Mouse (Mus musculus) limb, embryonic 15.5 days (tissue): ENCODE measurements around the gene Slc16a12. TPM values are rescaled to one million over a fixed set of nuclear protein-coding genes. Genes with fewer than 3 reads are reported as not detected.

Experiments
- ATAC-seq: fragments of 200-750 bp; cut with Nextera tagmentation; 2 replicates; pipeline ENCODE4 v1.8.0; 2017; ENCODE audit warnings: low read depth, moderate TSS enrichment; ENCODE audit not compliant: insufficient number of reproducible peaks, low FRiP score, low TSS enrichment
- H3K27ac ChIP-seq: fragments of 300-500 bp; sonication (generic); 2 replicates; pipeline ENCODE4 v1.5.1; 2015; ENCODE audit warnings: moderate library complexity, mild to moderate bottlenecking, inconsistent platforms
- H3K27me3 ChIP-seq: fragments of 300-500 bp; sonication (generic); 2 replicates; pipeline ENCODE4 v1.6.1; 2015; ENCODE audit warnings: inconsistent platforms
- H3K36me3 ChIP-seq: fragments of 300-500 bp; sonication (generic); 2 replicates; pipeline ENCODE4 v1.6.1; 2015; ENCODE audit warnings: inconsistent platforms
- H3K4me1 ChIP-seq: fragments of 300-500 bp; sonication (generic); 2 replicates; pipeline ENCODE4 v1.6.1; 2015; ENCODE audit warnings: inconsistent platforms
- H3K4me2 ChIP-seq: fragments of 300-500 bp; sonication (generic); 2 replicates; pipeline ENCODE4 v1.6.1; 2015; ENCODE audit warnings: mild to moderate bottlenecking, inconsistent platforms
- H3K4me3 ChIP-seq: fragments of 300-500 bp; sonication (generic); 2 replicates; pipeline ENCODE4 v1.5.1; 2015; ENCODE audit warnings: mild to moderate bottlenecking, inconsistent platforms
- H3K9ac ChIP-seq: fragments of 300-500 bp; sonication (generic); 2 replicates; pipeline ENCODE4 v1.6.1; 2015; ENCODE audit warnings: inconsistent platforms
- H3K9me3 ChIP-seq: fragments of 300-500 bp; sonication (generic); 2 replicates; pipeline ENCODE4 v1.6.1; 2016; ENCODE audit warnings: inconsistent platforms
- WGBS: fragments of 180-500 bp; shearing (Covaris S2); methylation state at CpG from one replicate; pipeline ENCODE4 v1.1.7; 2015; 5-methylcytosine and 5-hydroxymethylcytosine counted together
- polyA plus RNA-seq: library from polyadenylated mRNA; unstranded; fragments of >200 nt; fragmentation: Nextera tagmentation; extraction: Ambion mirVana; gene quantifications from 2 replicates; pipeline ENCODE4 v1.2.1, GENCODE M21; 2015

Slc16a12 gene
- polyA plus RNA-seq: 0.90 and 1.4 TPM in 2 replicates

DNA sequence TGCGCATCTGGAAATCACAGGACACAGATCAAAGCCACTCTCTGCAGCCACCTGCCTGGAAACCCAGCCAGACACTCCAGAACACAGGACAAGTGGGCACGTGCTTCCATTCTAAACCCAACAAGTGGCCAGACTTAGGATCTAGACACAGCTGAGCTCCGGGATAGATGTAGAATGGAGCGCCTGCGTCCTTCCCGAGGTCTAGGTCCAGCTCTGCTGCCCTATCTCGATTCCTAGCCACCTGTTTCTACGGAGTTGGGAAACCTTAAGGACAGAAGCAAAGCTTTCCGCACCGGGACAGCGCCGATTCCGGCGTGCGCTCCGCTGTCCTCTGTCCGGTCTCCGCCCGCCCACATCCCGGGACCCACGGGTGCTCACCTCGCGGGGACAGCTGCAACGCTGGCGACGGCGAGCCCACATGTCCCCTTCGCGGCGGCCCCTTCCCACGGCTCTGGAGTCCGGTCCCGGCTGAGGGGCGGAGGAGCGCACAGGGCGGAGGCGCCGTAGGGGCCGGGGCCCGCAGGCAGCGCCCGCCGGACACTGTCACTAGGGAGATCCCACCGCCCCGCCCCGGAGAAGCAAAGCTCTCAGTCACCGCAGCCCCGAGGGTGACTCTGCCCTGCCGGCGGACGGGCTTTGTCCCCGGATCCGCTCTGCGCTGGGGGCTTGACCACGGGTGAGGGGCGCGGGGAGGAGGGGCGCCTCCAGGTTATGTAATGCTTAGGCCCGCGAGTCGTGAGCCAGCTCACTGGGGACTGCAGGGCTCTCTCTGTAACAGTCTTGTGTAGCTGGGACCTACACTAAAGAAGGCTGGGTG is at the start of gene Slc16a12:
Gene Slc16a12, minus strand, starts transcription at position 602 of the 817 bp plus-strand sequence.
- Histone ChIP-seq H3K9ac (peak within 1 kb of the TSS; percentile 39; the same call in 1 of the 2 replicates), H3K4me1 (peaks cover 13% of the 10 kb centered on the region), H3K4me3 (peak within 1 kb of the TSS; percentile 56), H3K27ac (no peak within 1 kb of the TSS), H3K27me3 (peaks cover 19% of the 10 kb centered on the region), H3K4me2 (peak within 1 kb of the TSS; percentile 99), H3K36me3 (no peaks in the 10 kb centered on the region), H3K9me3 (no peaks in the 10 kb centered on the region)
- 0 out of 2 replicates have a peak, but pooled peaks have one; percentile 46 for ATAC-seq
- WGBS: under 1% methylated on average over 58 of the region's 61 CpGs

DNA sequence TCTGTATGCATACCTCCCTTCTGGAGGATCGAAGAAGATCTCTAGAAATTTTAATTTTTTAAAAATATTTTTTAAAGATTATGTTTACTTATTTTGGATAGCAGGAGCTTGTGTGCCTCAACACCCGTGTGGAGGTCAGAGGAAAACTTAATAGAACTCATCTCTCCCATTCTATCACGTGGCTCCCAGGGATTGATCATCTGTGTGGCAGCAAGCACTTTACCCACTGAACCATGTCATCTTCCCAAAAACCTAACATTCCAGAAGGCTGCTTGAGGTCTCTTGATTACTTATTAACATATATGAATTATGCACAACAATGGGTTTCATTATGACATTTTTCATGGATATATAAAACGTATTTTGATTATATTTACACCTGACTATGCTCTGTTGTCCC is 49.3 kb upstream of the Slc16a12 start:
- H3K27me3 ChIP-seq: no peaks in the 10 kb centered on the region
- H3K4me2 ChIP-seq: no peak overlapping the region
- H3K9ac ChIP-seq: no peak overlapping the region
- H3K9me3 ChIP-seq: no peaks in the 10 kb centered on the region
- ATAC-seq: no peak
- H3K36me3 ChIP-seq: no peaks in the 10 kb centered on the region
- WGBS: 81% methylated on average over 4 of the region's 4 CpGs
- no peaks in the 10 kb centered on the region for H3K4me1 ChIP-seq
- H3K4me3 ChIP-seq: no peak overlapping the region
- H3K27ac ChIP-seq: no peak overlapping the region

DNA sequence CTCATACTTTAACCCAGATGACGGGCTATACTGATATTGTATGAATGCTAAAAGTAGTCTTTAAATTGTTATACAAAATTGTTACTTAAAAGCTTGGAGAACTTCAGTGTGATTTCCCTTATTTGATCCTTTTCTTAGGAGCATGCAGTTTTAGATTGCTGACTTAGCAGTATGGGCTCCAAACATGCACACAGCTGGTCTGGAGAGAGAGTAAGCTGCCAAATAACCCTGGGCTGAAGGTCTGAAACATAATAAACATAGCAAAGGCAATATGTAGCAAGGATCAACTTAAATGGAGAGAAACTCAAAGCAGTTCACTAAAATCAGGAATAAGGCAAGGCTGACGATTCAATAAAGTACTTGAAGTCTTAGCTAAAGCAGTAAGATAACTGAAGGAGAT is 35.4 kb upstream of the Slc16a12 start:
- no peak overlapping the region for H3K4me3 ChIP-seq
- H3K9me3 ChIP-seq: no peaks in the 10 kb centered on the region
- no peak overlapping the region for H3K27ac ChIP-seq
- H3K4me2 ChIP-seq: no peak overlapping the region
- no peaks in the 10 kb centered on the region for H3K36me3 ChIP-seq
- ATAC-seq: no peak
- H3K27me3 ChIP-seq: no peaks in the 10 kb centered on the region
- no peaks in the 10 kb centered on the region for H3K4me1 ChIP-seq
- H3K9ac ChIP-seq: no peak overlapping the region
- WGBS: 79% methylated on average over 2 of the region's 2 CpGs

DNA sequence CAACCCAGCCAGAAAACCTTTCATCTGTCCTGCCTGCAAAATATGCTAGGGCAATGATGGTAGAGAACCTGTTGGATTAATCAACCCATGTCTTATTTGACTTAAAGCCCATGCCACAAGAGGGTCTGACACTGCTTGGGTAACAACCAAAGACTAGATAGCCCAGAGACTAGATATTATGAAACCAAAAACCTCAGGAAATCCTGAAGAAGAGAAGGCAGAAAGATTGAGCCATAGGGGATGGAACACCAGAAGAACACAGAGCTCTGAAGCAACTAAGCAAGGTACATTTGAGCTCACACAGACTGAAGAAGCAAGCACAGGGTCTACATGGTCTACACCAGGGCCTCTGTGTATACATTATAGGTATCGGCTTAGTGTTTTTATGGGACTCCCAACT is 31.9 kb upstream of the Slc16a12 start:
- H3K4me2 ChIP-seq: no peak overlapping the region
- H3K4me3 ChIP-seq: no peak overlapping the region
- H3K9me3 ChIP-seq: no peaks in the 10 kb centered on the region
- H3K27me3 ChIP-seq: no peaks in the 10 kb centered on the region
- H3K4me1 ChIP-seq: no peaks in the 10 kb centered on the region
- no peaks in the 10 kb centered on the region for H3K36me3 ChIP-seq
- no peak for ATAC-seq
- WGBS: 77% methylated on average over 1 of the region's 1 CpGs
- no peak overlapping the region for H3K9ac ChIP-seq
- H3K27ac ChIP-seq: no peak overlapping the region

DNA sequence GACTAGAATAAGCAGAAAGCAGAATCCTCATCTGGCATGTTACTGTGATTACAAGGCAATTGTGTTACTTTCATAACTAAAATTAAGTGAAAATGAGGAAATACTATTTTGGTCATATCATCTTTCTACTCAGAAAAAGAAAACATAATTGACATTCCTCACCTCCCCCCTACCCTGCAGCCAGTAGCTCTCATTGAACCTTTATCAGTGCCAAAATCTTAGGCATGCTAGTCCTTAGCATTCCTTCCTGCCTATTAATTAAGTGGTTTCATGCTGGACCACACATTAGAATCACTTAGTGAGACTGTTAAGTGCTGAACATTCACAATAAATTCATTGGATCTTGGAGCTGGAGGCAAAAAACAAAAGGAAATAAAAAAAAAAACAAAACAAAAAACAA is 31.0 kb upstream of the Slc16a12 start:
- Histone ChIP-seq H3K27me3 (no peaks in the 10 kb centered on the region), H3K4me3 (no peak overlapping the region), H3K9me3 (no peaks in the 10 kb centered on the region), H3K36me3 (no peaks in the 10 kb centered on the region), H3K9ac (no peak overlapping the region), H3K4me2 (no peak overlapping the region), H3K27ac (no peak overlapping the region), H3K4me1 (no peaks in the 10 kb centered on the region)
- no peak for ATAC-seq

DNA sequence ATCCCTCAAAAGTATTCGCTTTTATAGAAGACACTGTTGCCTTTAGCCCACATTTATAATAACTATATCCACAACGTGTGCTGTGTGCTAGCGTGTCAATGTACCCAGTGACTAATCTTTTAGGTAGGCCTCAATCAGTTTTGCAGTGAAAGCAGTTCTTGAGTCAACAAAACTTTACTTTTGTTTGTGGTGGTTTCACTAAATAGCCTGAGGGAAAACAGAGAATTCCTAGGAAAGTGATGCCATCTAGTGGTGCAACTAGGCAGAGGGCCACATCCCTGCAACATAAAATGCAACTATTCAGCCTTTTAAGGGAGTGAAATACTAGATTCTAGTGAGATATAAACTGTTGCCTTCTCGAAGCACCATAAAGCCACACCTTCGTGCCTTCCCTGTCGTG is 25.7 kb upstream of the Slc16a12 start:
- 22% methylated on average over 6 of the region's 6 CpGs for WGBS
- Histone ChIP-seq H3K9ac (no peak overlapping the region), H3K4me2 (no peak overlapping the region), H3K4me3 (no peak overlapping the region), H3K27me3 (no peaks in the 10 kb centered on the region), H3K4me1 (no peaks in the 10 kb centered on the region), H3K36me3 (no peaks in the 10 kb centered on the region), H3K27ac (no peak overlapping the region; the same call in 1 of the 2 replicates), H3K9me3 (no peaks in the 10 kb centered on the region)
- ATAC-seq: no peak

DNA sequence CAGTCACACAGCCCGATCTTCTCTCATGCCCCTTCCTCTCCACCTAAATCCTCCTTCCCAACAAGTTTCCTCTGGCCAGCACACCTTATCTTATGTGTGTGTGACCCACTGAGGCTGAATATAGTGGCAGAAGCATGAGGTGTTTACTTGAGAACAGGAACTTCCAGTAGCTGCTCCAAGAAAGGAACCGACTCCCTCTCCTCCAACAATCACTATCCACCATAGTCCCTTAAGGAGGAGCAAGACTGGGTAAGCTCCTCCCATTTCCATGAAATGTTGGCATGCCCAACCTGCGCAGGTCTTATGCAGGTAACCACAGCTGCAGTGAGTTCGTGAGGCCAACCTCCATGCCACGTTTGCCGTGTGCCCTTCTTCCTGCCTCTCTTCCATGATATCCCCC is 23.7 kb upstream of the Slc16a12 start:
- no peak overlapping the region for H3K4me3 ChIP-seq
- no peaks in the 10 kb centered on the region for H3K9me3 ChIP-seq
- no peaks in the 10 kb centered on the region for H3K36me3 ChIP-seq
- H3K4me1 ChIP-seq: no peaks in the 10 kb centered on the region
- no peak overlapping the region for H3K27ac ChIP-seq
- H3K9ac ChIP-seq: no peak overlapping the region
- no peaks in the 10 kb centered on the region for H3K27me3 ChIP-seq
- H3K4me2 ChIP-seq: no peak overlapping the region
- no peak for ATAC-seq
- WGBS: 84% methylated on average over 6 of the region's 6 CpGs

DNA sequence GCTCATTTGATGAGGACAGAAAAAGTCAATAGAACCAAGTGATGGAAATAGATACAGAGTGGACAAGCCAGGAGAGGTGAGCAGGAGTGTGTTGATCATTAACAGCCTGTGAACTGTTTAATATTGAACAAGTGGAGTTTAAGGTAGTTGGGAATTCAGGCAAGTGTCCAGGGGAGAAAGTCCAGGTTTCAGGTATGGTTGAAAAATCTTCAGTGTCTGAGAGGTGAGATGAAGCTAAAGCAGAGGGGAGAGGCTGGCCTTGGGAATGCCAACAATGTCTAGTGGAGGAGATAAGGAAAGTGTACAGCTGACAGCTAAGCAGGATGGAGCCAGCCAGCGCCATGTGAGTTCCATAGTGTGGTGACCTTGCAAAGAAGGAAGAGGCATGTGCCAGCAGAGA is 11.7 kb upstream of the Slc16a12 start:
- Histone ChIP-seq H3K27me3 (no peaks in the 10 kb centered on the region), H3K9ac (no peak overlapping the region), H3K4me3 (no peak overlapping the region), H3K9me3 (no peaks in the 10 kb centered on the region), H3K36me3 (no peaks in the 10 kb centered on the region), H3K27ac (no peak overlapping the region), H3K4me2 (no peak overlapping the region), H3K4me1 (no peaks in the 10 kb centered on the region)
- no peak for ATAC-seq
- 77% methylated on average over 1 of the region's 1 CpGs for WGBS

DNA sequence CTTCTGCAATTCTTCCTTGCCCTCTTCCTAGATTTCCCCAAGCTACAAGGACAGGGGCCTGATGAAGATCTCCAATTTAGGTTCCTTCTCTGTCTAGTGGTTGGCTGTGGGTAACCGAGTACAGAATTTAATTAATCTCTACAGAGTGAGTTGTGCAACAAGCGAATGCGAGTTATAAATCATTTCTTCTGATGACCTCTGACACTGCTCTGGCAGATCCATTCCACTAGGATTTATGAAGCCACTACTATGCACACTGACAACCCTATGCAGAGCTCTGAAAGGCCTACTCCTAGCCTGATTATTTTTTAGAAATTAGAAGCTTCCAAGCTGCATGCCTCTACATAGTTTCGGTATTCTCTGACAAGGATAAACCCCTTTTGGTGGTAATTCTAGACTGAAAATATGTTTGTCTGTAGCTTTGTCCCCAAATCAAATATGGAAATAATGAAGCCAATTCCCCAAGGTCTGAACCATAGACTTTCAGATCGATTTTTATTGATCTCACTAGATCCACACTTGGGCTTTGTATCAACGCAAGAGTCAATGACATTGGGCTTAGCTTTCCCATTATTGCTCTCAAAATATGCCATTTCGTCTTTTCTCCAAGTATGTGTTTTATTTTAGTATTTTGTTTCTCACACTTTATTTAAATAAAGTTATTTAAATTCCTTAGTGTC is 9.6 kb upstream of the Slc16a12 start:
- H3K9me3 ChIP-seq: no peaks in the 10 kb centered on the region
- WGBS: 83% methylated on average over 7 of the region's 7 CpGs
- ATAC-seq: no peak
- no peak overlapping the region for H3K4me3 ChIP-seq
- no peak overlapping the region for H3K27ac ChIP-seq
- no peaks in the 10 kb centered on the region for H3K36me3 ChIP-seq
- no peaks in the 10 kb centered on the region for H3K27me3 ChIP-seq
- no peak overlapping the region for H3K9ac ChIP-seq
- no peak overlapping the region for H3K4me2 ChIP-seq
- no peaks in the 10 kb centered on the region for H3K4me1 ChIP-seq

DNA sequence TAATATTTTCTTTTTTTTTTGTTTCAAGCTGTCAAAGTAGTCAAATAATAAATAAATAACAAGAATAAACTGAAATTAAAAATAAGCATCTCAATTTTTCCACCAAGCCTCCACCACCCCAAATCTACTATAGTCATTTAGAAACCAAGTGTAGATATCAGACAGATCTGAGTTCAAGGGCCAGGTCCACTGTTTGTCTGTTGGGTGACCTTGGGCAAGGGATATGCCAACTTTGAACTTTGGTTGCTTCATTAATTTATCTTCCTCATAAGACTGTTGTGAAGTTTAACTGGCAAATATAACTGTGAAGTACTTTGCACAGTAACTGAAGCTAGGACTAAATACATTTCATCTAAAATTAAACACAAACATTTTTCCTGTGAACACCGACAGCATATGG is 8.6 kb upstream of the Slc16a12 start:
- WGBS: 83% methylated on average over 1 of the region's 1 CpGs
- H3K4me2 ChIP-seq: no peak overlapping the region
- ATAC-seq: no peak
- no peaks in the 10 kb centered on the region for H3K27me3 ChIP-seq
- H3K4me1 ChIP-seq: no peaks in the 10 kb centered on the region
- no peak overlapping the region for H3K9ac ChIP-seq
- no peaks in the 10 kb centered on the region for H3K36me3 ChIP-seq
- no peak overlapping the region for H3K27ac ChIP-seq
- no peaks in the 10 kb centered on the region for H3K9me3 ChIP-seq
- H3K4me3 ChIP-seq: no peak overlapping the region

DNA sequence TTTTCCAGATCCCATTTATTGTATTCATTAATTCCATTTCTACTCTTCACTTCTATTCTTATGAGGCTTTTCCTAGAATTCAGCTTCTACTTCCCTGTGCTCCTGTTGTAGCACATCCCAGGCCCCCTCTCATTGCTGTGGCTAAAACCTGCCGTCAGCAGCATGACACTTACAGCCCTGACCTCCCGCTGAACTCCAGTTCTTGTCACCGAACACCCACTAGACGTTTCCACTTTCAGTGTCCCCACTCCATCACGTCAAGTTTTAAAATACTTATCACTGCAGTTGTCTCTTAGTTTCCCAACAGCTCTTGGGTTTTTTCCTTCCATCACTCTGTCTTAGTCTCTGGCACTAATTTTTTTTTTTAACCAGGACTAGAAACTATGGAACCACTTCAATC is 6.2 kb upstream of the Slc16a12 start:
- ATAC-seq: no peak
- H3K4me3 ChIP-seq: no peak overlapping the region
- no peaks in the 10 kb centered on the region for H3K4me1 ChIP-seq
- H3K9me3 ChIP-seq: no peaks in the 10 kb centered on the region
- H3K4me2 ChIP-seq: no peak overlapping the region
- no peak overlapping the region for H3K27ac ChIP-seq
- WGBS: 36% methylated on average over 5 of the region's 5 CpGs
- no peak overlapping the region for H3K9ac ChIP-seq
- H3K27me3 ChIP-seq: no peaks in the 10 kb centered on the region
- H3K36me3 ChIP-seq: no peaks in the 10 kb centered on the region

DNA sequence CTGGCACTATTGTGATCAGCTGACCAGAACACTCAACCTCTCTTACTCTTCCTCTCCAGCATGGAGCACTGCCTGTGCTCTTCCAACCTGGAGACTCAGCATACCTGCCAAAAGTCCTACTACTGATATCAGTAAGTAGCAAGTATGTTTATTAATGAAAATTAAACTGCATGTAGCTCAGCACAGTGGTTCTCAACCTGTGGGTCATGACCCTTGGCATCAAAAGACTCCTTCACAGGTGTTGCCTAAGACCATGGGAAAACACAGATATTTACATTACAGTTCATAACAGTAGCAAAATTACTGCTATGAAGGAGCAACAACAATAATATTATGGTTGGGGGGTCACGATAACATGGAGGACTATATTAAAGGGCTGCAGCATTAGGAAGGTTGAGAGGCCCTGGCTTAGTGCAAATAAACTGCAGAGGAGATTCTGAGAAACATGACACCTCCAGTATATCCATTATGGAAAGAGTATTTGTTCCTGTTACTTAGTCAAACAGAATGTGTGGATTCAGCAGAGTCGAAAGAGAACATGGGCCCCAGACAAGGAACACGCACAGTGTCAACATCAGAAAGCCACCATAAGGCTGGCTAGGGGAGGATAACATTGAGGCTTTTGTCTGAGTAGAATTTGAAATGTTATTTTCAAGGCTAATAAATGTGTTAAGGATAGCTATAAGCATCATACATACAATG is 5.5 kb upstream of the Slc16a12 start:
- H3K9ac ChIP-seq: no peak overlapping the region
- no peak overlapping the region for H3K4me3 ChIP-seq
- no peaks in the 10 kb centered on the region for H3K9me3 ChIP-seq
- no peaks in the 10 kb centered on the region for H3K4me1 ChIP-seq
- H3K4me2 ChIP-seq: no peak overlapping the region
- 81% methylated on average over 3 of the region's 3 CpGs for WGBS
- H3K36me3 ChIP-seq: no peaks in the 10 kb centered on the region
- H3K27ac ChIP-seq: no peak overlapping the region
- ATAC-seq: no peak
- peaks cover 1% of the 10 kb centered on the region; the same call in 1 of the 2 replicates for H3K27me3 ChIP-seq
